Mouse (Mus musculus): ENCODE results near the gene Ube2k.

- TF ChIP-seq CTCF (IDR thresholded peaks at IDR 0.05; ENCODE audit: extremely low read depth, insufficient read depth, low read length) (no peak), POLR2A (IDR thresholded peaks at IDR 0.05; ENCODE audit: extremely low read depth, insufficient read depth, low read length) (no peak)
These were observed 24.3 kb downstream of the Ube2k start for GRCm38 (mm10) chr5:65561125-65561893.
